Mouse (Mus musculus) liver, postnatal 0 days (tissue): ENCODE results near the gene Myg1. TPM values are rescaled to one million over a fixed set of nuclear protein-coding genes. Genes with fewer than 3 reads are reported as not detected.
A peak's percentile ranks its signal among the peaks of the same experiment; 100 is the strongest.

ENCODE experiments used
- ATAC-seq: fragments of 200-750 bp; cut with Nextera tagmentation; 2 replicates; pipeline ENCODE4 v1.8.0; 2017; ENCODE audit warnings: mild to moderate bottlenecking, moderate library complexity
- DNase-seq: peaks from one replicate; pipeline ENCODE4 v3.0.0-alpha.2; 2016
- H3K27ac ChIP-seq: fragments of 300-500 bp; sonication (generic); 2 replicates; pipeline ENCODE4 v1.5.1; 2014; ENCODE audit warnings: antibody characterized with exemption, moderate library complexity, mild to moderate bottlenecking, low read depth
- H3K27me3 ChIP-seq: fragments of 300-500 bp; sonication (generic); 2 replicates; pipeline ENCODE4 v1.6.1; 2014; ENCODE audit warnings: low read length, control low read depth, mixed read lengths; ENCODE audit not compliant: insufficient read depth
- H3K36me3 ChIP-seq: fragments of 300-500 bp; sonication (generic); replicated peaks from 2 replicates; pipeline ENCODE4 v1.6.1; 2014; ENCODE audit warnings: mild to moderate bottlenecking, control low read depth, low read length, moderate library complexity, mixed read lengths; ENCODE audit not compliant: insufficient read depth
- H3K4me1 ChIP-seq: fragments of 300-500 bp; sonication (generic); 2 replicates; pipeline ENCODE4 v1.6.1; 2014; ENCODE audit warnings: antibody characterized with exemption, mild to moderate bottlenecking, control low read depth; ENCODE audit not compliant: insufficient read depth
- H3K4me2 ChIP-seq: fragments of 300-500 bp; sonication (generic); 2 replicates; pipeline ENCODE4 v1.6.1; 2014; ENCODE audit warnings: low read depth, mild to moderate bottlenecking, low read length, moderate library complexity, mixed read lengths
- H3K4me3 ChIP-seq: fragments of 300-500 bp; sonication (generic); 2 replicates; pipeline ENCODE4 v1.5.1; 2014; ENCODE audit warnings: low read depth, low read length
- H3K9ac ChIP-seq: fragments of 300-500 bp; sonication (generic); replicated peaks from 2 replicates; pipeline ENCODE4 v1.6.1; 2014; ENCODE audit warnings: mild to moderate bottlenecking, moderate library complexity
- H3K9me3 ChIP-seq: fragments of 300-500 bp; sonication (generic); 2 replicates; pipeline ENCODE4 v1.6.1; 2016; ENCODE audit warnings: mild to moderate bottlenecking, control low read depth, low read length, mixed read lengths
- CTCF ChIP-seq: sonication (generic); IDR thresholded peaks from 2 replicates; pipeline ENCODE4 v1.5.1; 2016; ENCODE audit warnings: antibody characterized with exemption, low read depth
- EP300 ChIP-seq: IDR thresholded peaks from 2 replicates; pipeline ENCODE4 v1.6.1; 2016; ENCODE audit warnings: antibody characterized with exemption, low read depth, mild to moderate bottlenecking
- WGBS: fragments of 180-500 bp; shearing (Covaris S2); extraction: QIAGEN DNeasy Blood & Tissue Kit; methylation state at CpG from one replicate; pipeline ENCODE4 v1.1.7; 2014; ENCODE audit not compliant: insufficient replicate concordance; 5-methylcytosine and 5-hydroxymethylcytosine counted together
- polyA plus RNA-seq: library from polyadenylated mRNA; unstranded; fragments of >200 nt; fragmentation: Nextera tagmentation; extraction: Ambion mirVana; gene quantifications from 2 replicates; pipeline ENCODE4 v1.2.1, GENCODE M21; 2015

The Myg1 gene
- polyA plus RNA-seq, 1 experiment from 2014 or later: 30.8 TPM

GRCm38 (mm10) chr15:102296368-102297006, 35.0 kb upstream of the Myg1 start:
- 5% methylated on average over 24 of the region's 24 CpGs for WGBS
- ATAC-seq: no peak
- no peaks in the 10 kb centered on the region for H3K9me3 ChIP-seq
- 0 out of 2 replicates have a peak overlapping the region, but pooled peaks have one; percentile 29 for H3K27ac ChIP-seq
- DNase-seq: no peak
- H3K9ac ChIP-seq: peak overlapping the region; percentile 79
- peaks cover 10% of the 10 kb centered on the region for H3K4me1 ChIP-seq
- peak overlapping the region; percentile 99 for H3K4me2 ChIP-seq
- H3K36me3 ChIP-seq: peaks cover 26% of the 10 kb centered on the region
- H3K4me3 ChIP-seq: peak overlapping the region; percentile 91
- no peak for TF ChIP-seq CTCF
- TF ChIP-seq EP300: no peak
- H3K27me3 ChIP-seq: no peaks in the 10 kb centered on the region

- H3K9me3 ChIP-seq: no peaks in the 10 kb centered on the region
- no peak overlapping the region for H3K4me2 ChIP-seq
- H3K36me3 ChIP-seq: peaks cover 61% of the 10 kb centered on the region
- 85% methylated on average over 6 of the region's 6 CpGs for WGBS
- H3K27me3 ChIP-seq: no peaks in the 10 kb centered on the region
- H3K9ac ChIP-seq: no peak overlapping the region
- no peak overlapping the region for H3K27ac ChIP-seq
- H3K4me3 ChIP-seq: no peak overlapping the region
- ATAC-seq: no peak
- no peak for TF ChIP-seq CTCF
- TF ChIP-seq EP300: no peak
- no peak for DNase-seq
- 0 out of 2 replicates have a peak, but pooled peaks cover 2% of the 10 kb centered on the region for H3K4me1 ChIP-seq
These were observed 29.0 kb upstream of the Myg1 start for GRCm38 (mm10) chr15:102302542-102302941.

DNA sequence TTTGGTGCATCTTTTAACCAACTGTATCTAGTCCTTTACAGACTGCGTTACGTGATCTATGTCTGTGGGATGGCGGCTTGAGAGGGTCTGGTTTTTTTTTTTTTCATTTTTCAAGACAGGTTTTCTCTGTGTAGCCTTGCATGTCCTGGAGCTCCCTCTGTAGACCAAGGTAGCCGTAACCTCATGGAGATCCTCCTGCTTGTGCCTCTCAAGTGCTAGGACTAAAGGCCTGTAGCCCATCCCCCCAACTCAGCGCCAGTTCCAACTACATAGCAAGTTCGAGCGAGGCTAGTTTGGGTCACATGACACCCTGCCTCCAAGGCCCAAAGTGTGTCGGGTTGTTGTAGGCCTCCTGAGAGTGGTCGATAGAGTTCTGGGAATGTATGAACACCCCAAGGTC, 22.8 kb upstream of the Myg1 start:
- ATAC-seq (no peak), DNase-seq (no peak)
- Histone ChIP-seq H3K27ac (no peak overlapping the region), H3K4me3 (no peak overlapping the region), H3K9ac (no peak overlapping the region), H3K27me3 (no peaks in the 10 kb centered on the region), H3K9me3 (no peaks in the 10 kb centered on the region), H3K36me3 (peaks cover 74% of the 10 kb centered on the region), H3K4me2 (no peak overlapping the region), H3K4me1 (0 out of 2 replicates have a peak, but pooled peaks cover 2% of the 10 kb centered on the region)
- 91% methylated on average over 9 of the region's 9 CpGs for WGBS
- TF ChIP-seq CTCF (no peak), EP300 (no peak)

GRCm38 (mm10) chr15:102310074-102310845, 21.2 kb upstream of the Myg1 start:
- ATAC-seq: no peak
- H3K36me3 ChIP-seq: peaks cover 76% of the 10 kb centered on the region

DNA sequence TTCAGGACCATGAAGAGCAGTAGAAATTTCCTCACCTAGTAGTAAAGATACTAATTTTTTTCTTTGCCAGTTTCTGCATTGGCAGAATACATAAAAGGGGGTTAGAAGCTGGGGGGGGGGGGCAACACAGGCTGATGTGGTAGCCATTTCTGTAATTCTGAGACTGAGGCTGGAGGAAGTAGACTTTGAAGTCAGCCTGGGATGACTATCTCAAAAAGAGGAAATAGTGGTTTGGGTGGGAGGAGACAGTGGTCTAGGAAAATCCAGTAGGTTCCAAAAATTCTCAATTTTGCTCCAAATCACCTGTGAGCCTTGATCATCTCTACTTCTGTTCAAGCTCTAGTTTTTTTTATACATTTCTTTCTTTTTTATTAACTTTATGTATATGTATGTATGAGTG, 20.0 kb upstream of the Myg1 start:
- no peak overlapping the region for H3K27ac ChIP-seq
- TF ChIP-seq EP300: no peak
- no peak for TF ChIP-seq CTCF
- no peak for ATAC-seq
- no peak overlapping the region for H3K4me3 ChIP-seq
- peaks cover 75% of the 10 kb centered on the region for H3K36me3 ChIP-seq
- no peak for DNase-seq
- no peaks in the 10 kb centered on the region for H3K9me3 ChIP-seq
- no peaks in the 10 kb centered on the region for H3K27me3 ChIP-seq
- no peaks in the 10 kb centered on the region for H3K4me1 ChIP-seq
- no peak overlapping the region for H3K4me2 ChIP-seq
- no peak overlapping the region for H3K9ac ChIP-seq

More at GRCm38 (mm10) chr15:102310074-102310845, 21.2 kb upstream of the Myg1 start:
- DNase-seq: no peak
- TF ChIP-seq EP300 (no peak), CTCF (no peak)
- WGBS: 83% methylated on average over 10 of the region's 10 CpGs
- H3K9me3 ChIP-seq: no peaks in the 10 kb centered on the region
- H3K9ac ChIP-seq: no peak overlapping the region
- H3K4me3 ChIP-seq: no peak overlapping the region
- H3K27me3 ChIP-seq: no peaks in the 10 kb centered on the region
- no peak overlapping the region for H3K27ac ChIP-seq
- no peak overlapping the region for H3K4me2 ChIP-seq
- H3K4me1 ChIP-seq: 0 out of 2 replicates have a peak, but pooled peaks cover 2% of the 10 kb centered on the region

- no peaks in the 10 kb centered on the region for H3K9me3 ChIP-seq
- H3K27me3 ChIP-seq: no peaks in the 10 kb centered on the region
- H3K36me3 ChIP-seq: peaks cover 77% of the 10 kb centered on the region
- H3K27ac ChIP-seq: no peak overlapping the region
- H3K4me3 ChIP-seq: no peak overlapping the region
- no peak overlapping the region for H3K4me2 ChIP-seq
- no peak for TF ChIP-seq CTCF
- TF ChIP-seq EP300: no peak
- H3K9ac ChIP-seq: no peak overlapping the region
- 91% methylated on average over 8 of the region's 8 CpGs for WGBS
- DNase-seq (no peak), ATAC-seq (no peak)
- H3K4me1 ChIP-seq: no peaks in the 10 kb centered on the region
These were observed 16.2 kb upstream of the Myg1 start for GRCm38 (mm10) chr15:102315292-102315691.
